Mouse (Mus musculus) hindbrain, embryonic 13.5 days (tissue): ENCODE measurements around the gene Adra2c. TPM values are rescaled to one million over a fixed set of nuclear protein-coding genes. Genes with fewer than 3 reads are reported as not detected.

Experiments
- ATAC-seq: fragments of 200-750 bp; cut with Nextera tagmentation; 2 replicates; pipeline ENCODE4 v1.8.0; 2017; ENCODE audit warnings: moderate TSS enrichment; ENCODE audit not compliant: low FRiP score
- H3K27ac ChIP-seq: fragments of 300-500 bp; sonication (generic); 2 replicates; pipeline ENCODE4 v1.5.1; 2015; ENCODE audit warnings: inconsistent platforms, mild to moderate bottlenecking, moderate library complexity
- H3K27me3 ChIP-seq: fragments of 300-500 bp; sonication (generic); 2 replicates; pipeline ENCODE4 v1.6.1; 2015; ENCODE audit warnings: mild to moderate bottlenecking, inconsistent platforms
- H3K36me3 ChIP-seq: fragments of 300-500 bp; sonication (generic); 2 replicates; pipeline ENCODE4 v1.6.1; 2015; ENCODE audit warnings: mild to moderate bottlenecking, inconsistent platforms
- H3K4me1 ChIP-seq: fragments of 300-500 bp; sonication (generic); replicated peaks from 2 replicates; pipeline ENCODE4 v1.6.1; 2015; ENCODE audit warnings: inconsistent platforms
- H3K4me2 ChIP-seq: fragments of 300-500 bp; sonication (generic); 2 replicates; pipeline ENCODE4 v1.6.1; 2015; ENCODE audit warnings: inconsistent platforms, mild to moderate bottlenecking, moderate library complexity
- H3K4me3 ChIP-seq: fragments of 300-500 bp; sonication (generic); 2 replicates; pipeline ENCODE4 v1.5.1; 2015; ENCODE audit warnings: mild to moderate bottlenecking, inconsistent platforms
- H3K9ac ChIP-seq: fragments of 300-500 bp; sonication (generic); 2 replicates; pipeline ENCODE4 v1.6.1; 2015; ENCODE audit warnings: mild to moderate bottlenecking, inconsistent platforms
- H3K9me3 ChIP-seq: fragments of 300-500 bp; sonication (generic); 2 replicates; pipeline ENCODE4 v1.6.1; 2016; ENCODE audit warnings: inconsistent platforms
- WGBS: fragments of 180-500 bp; shearing (Covaris S2); methylation state at CpG from one replicate; pipeline ENCODE4 v1.1.7; 2015; 5-methylcytosine and 5-hydroxymethylcytosine counted together
- polyA plus RNA-seq: library from polyadenylated mRNA; unstranded; fragments of >200 nt; fragmentation: Nextera tagmentation; extraction: Ambion mirVana; gene quantifications from 2 replicates; pipeline ENCODE4 v1.2.1, GENCODE M21; 2015

The Adra2c gene
- polyA plus RNA-seq, 1 experiment from 2014 or later = 0.36 TPM

- Histone ChIP-seq H3K9ac (peak overlapping the region; percentile 66), H3K4me1 (peaks cover 28% of the 10 kb centered on the region), H3K36me3 (no peaks in the 10 kb centered on the region), H3K27me3 (peaks cover 22% of the 10 kb centered on the region; the same call in 1 of the 2 replicates), H3K4me3 (peak overlapping the region; percentile 34), H3K4me2 (peak overlapping the region; percentile 61), H3K27ac (peak overlapping the region; percentile 62; the same call in 1 of the 2 replicates), H3K9me3 (no peaks in the 10 kb centered on the region)
- 19% methylated on average over 18 of the region's 18 CpGs for WGBS
- peak; percentile 49 for ATAC-seq
These were observed 35.9 kb downstream of the Adra2c start for GRCm38 (mm10) chr5:35313826-35314586.

GRCm38 (mm10) chr5:35314629-35315028, 36.5 kb downstream of the Adra2c start:
- Histone ChIP-seq H3K27me3 (peaks cover 22% of the 10 kb centered on the region; the same call in 1 of the 2 replicates), H3K9ac (no peak overlapping the region), H3K27ac (no peak overlapping the region), H3K9me3 (no peaks in the 10 kb centered on the region), H3K36me3 (no peaks in the 10 kb centered on the region), H3K4me1 (peaks cover 27% of the 10 kb centered on the region), H3K4me2 (no peak overlapping the region), H3K4me3 (no peak overlapping the region)
- WGBS = 61% methylated on average over 3 of the region's 3 CpGs
- ATAC-seq = 0 out of 2 replicates have a peak, but pooled peaks have one; percentile 11

- no peak for ATAC-seq
- no peaks in the 10 kb centered on the region for H3K9me3 ChIP-seq
- H3K9ac ChIP-seq = no peak overlapping the region
- H3K36me3 ChIP-seq = no peaks in the 10 kb centered on the region
- peaks cover 22% of the 10 kb centered on the region; the same call in 1 of the 2 replicates for H3K27me3 ChIP-seq
- no peak overlapping the region for H3K27ac ChIP-seq
- WGBS = 88% methylated on average over 3 of the region's 3 CpGs
- peaks cover 22% of the 10 kb centered on the region for H3K4me1 ChIP-seq
- no peak overlapping the region for H3K4me2 ChIP-seq
- no peak overlapping the region for H3K4me3 ChIP-seq
These were observed 37.1 kb downstream of the Adra2c start for GRCm38 (mm10) chr5:35315204-35315603.

GRCm38 (mm10) chr5:35320650-35321049, 42.5 kb downstream of the Adra2c start:
- Histone ChIP-seq H3K9ac (no peak overlapping the region), H3K4me2 (no peak overlapping the region)
- WGBS = 89% methylated on average over 2 of the region's 2 CpGs

GRCm38 (mm10) chr5:35330822-35331221, 52.7 kb downstream of the Adra2c start:
- no peak overlapping the region for H3K4me3 ChIP-seq
- no peak for ATAC-seq
- H3K27me3 ChIP-seq = 0 out of 2 replicates have a peak, but pooled peaks cover 3% of the 10 kb centered on the region
- H3K36me3 ChIP-seq = no peaks in the 10 kb centered on the region
- no peak overlapping the region for H3K9ac ChIP-seq
- H3K9me3 ChIP-seq = no peaks in the 10 kb centered on the region
- WGBS = 58% methylated on average over 4 of the region's 4 CpGs
- peaks cover 5% of the 10 kb centered on the region; the same call in 1 of the 2 replicates for H3K4me1 ChIP-seq
- H3K27ac ChIP-seq = no peak overlapping the region
- no peak overlapping the region for H3K4me2 ChIP-seq

More at GRCm38 (mm10) chr5:35320650-35321049, 42.5 kb downstream of the Adra2c start:
- Histone ChIP-seq H3K4me3 (no peak overlapping the region), H3K4me1 (no peaks in the 10 kb centered on the region), H3K9me3 (no peaks in the 10 kb centered on the region), H3K36me3 (no peaks in the 10 kb centered on the region), H3K27me3 (0 out of 2 replicates have a peak, but pooled peaks cover 5% of the 10 kb centered on the region), H3K27ac (no peak overlapping the region)
- no peak for ATAC-seq

Other genes starting within 250 kb of the Adra2c start
- 0.47 TPM in 2 replicates for gene Hgfac, start 236.8 kb upstream of the Adra2c start, polyA plus RNA-seq
- gene Dok7, start 221.6 kb upstream of the Adra2c start, polyA plus RNA-seq = 3.9 and 4.9 TPM in 2 replicates
- 120 and 126 TPM in 2 replicates for gene Lrpap1, start 172.6 kb upstream of the Adra2c start, polyA plus RNA-seq
- gene Hmx1, start 110.8 kb downstream of the Adra2c start, polyA plus RNA-seq = 0.54 and 1.5 TPM in 2 replicates
- 1.1 and 2.3 TPM in 2 replicates for gene Cpz, start 247.4 kb downstream of the Adra2c start, polyA plus RNA-seq